Mouse (Mus musculus) embryonic fibroblast, embryonic 13.5 days (primary cell): ENCODE results near the gene Nags.
A peak's percentile ranks its signal among the peaks of the same experiment; 100 is the strongest.

ENCODE experiments used
- CTCF ChIP-seq: IDR thresholded peaks from 2 replicates; pipeline ENCODE4 v1.5.1; 2011; ENCODE audit warnings: mild to moderate bottlenecking, control low read depth, low read length, moderate library complexity, borderline replicate concordance; ENCODE audit not compliant: insufficient read depth
- POLR2A ChIP-seq: IDR thresholded peaks from 2 replicates; pipeline ENCODE4 v1.6.1; 2011; ENCODE audit warnings: low read depth, mild to moderate bottlenecking, control low read depth, low read length, moderate library complexity

- TF ChIP-seq CTCF (peak; percentile 45; the same call in 1 of the 2 replicates), POLR2A (no peak)
Measured at GRCm38 (mm10) chr11:102102485-102103258, 42.6 kb upstream of the Nags start.
